Mouse (Mus musculus) pancreas, adult 10 weeks (tissue): ENCODE results near the gene Olfr167. TPM values are rescaled to one million over a fixed set of nuclear protein-coding genes. Genes with fewer than 3 reads are reported as not detected.

Source experiments
- polyA plus RNA-seq: library from polyadenylated mRNA; stranded (reverse); fragments of 350-450 nt; fragmentation: Illumina TruSeq; extraction: RNeasy Lipid Tissue Mini Kit (QIAGEN cat#74804); gene quantifications from one replicate; pipeline ENCODE4 v1.2.3, GENCODE M21; 2015; ENCODE audit warnings: low read depth, low replicate concordance; ENCODE audit not compliant: insufficient read depth

Gene Olfr167
- polyA plus RNA-seq: not detected

GRCm38 (mm10) chr16:19522166-19522565 is at the start of gene Olfr167:
Gene Olfr167, minus strand, starts transcription at chr16:19522266.

GRCm38 (mm10) chr16:19571709-19572108 is 49.6 kb upstream of the Olfr167 start, which contains the start of gene Olfr169:
Gene Olfr169, minus strand, starts transcription at chr16:19571809.

GRCm38 (mm10) chr16:19535455-19535854 is 13.4 kb upstream of the Olfr167 start, which contains the start of gene Olfr168:
Gene Olfr168, minus strand, starts transcription at chr16:19535555.

GRCm38 (mm10) chr16:19483394-19483793 is 38.7 kb downstream of the Olfr167 start, which contains the start of gene Olfr166:
Gene Olfr166, plus strand, starts transcription at chr16:19483694.

Other genes with a start within 250 kb of the Olfr167 start
- not detected for gene Olfr164, start 208.2 kb downstream of the Olfr167 start, polyA plus RNA-seq
- gene Olfr165, start 99.1 kb downstream of the Olfr167 start, polyA plus RNA-seq: not detected
- not detected for gene Olfr166, start 38.6 kb downstream of the Olfr167 start, polyA plus RNA-seq
- gene Olfr168, start 13.3 kb upstream of the Olfr167 start, polyA plus RNA-seq: not detected
- gene Olfr169, start 49.5 kb upstream of the Olfr167 start, polyA plus RNA-seq: not detected
- gene Olfr170, start 89.6 kb upstream of the Olfr167 start, polyA plus RNA-seq: not detected
- not detected for gene Olfr171, start 107.7 kb upstream of the Olfr167 start, polyA plus RNA-seq
- not detected for gene Lamp3, start 184.1 kb upstream of the Olfr167 start, polyA plus RNA-seq
- not detected for gene B3gnt5, start 237.9 kb upstream of the Olfr167 start, polyA plus RNA-seq